Mouse (Mus musculus) embryonic fibroblast, embryonic 13.5 days (primary cell): ENCODE data around the gene Wdr59. TPM values are rescaled to one million over a fixed set of nuclear protein-coding genes. Genes with fewer than 3 reads are reported as not detected.

ENCODE experiments used
- H3K27ac ChIP-seq: 2 replicates; pipeline ENCODE4 v1.5.1; 2012; ENCODE audit warnings: low read length, control low read depth, inconsistent platforms; ENCODE audit not compliant: insufficient read depth
- H3K4me1 ChIP-seq: 2 replicates; pipeline ENCODE4 v1.6.1; 2011; ENCODE audit warnings: low read length; ENCODE audit not compliant: control insufficient read depth, insufficient read depth
- H3K4me3 ChIP-seq: 2 replicates; pipeline ENCODE4 v1.5.1; 2011; ENCODE audit warnings: mild to moderate bottlenecking, control low read depth, low read length; ENCODE audit not compliant: insufficient read depth
- CTCF ChIP-seq: IDR thresholded peaks from 2 replicates; pipeline ENCODE4 v1.5.1; 2011; ENCODE audit warnings: mild to moderate bottlenecking, control low read depth, low read length, moderate library complexity, borderline replicate concordance; ENCODE audit not compliant: insufficient read depth
- POLR2A ChIP-seq: IDR thresholded peaks from 2 replicates; pipeline ENCODE4 v1.6.1; 2011; ENCODE audit warnings: low read depth, mild to moderate bottlenecking, control low read depth, low read length, moderate library complexity
- polyA plus RNA-seq: library from polyadenylated mRNA; stranded (reverse); fragments of >200 nt; gene quantifications from 2 replicates; pipeline ENCODE4 v1.2.4, GENCODE M21; 2011; ENCODE audit warnings: low read depth; ENCODE audit not compliant: missing spikeins, insufficient read length

Gene Wdr59
- 10.2 and 10.9 TPM in 2 replicates for polyA plus RNA-seq

DNA sequence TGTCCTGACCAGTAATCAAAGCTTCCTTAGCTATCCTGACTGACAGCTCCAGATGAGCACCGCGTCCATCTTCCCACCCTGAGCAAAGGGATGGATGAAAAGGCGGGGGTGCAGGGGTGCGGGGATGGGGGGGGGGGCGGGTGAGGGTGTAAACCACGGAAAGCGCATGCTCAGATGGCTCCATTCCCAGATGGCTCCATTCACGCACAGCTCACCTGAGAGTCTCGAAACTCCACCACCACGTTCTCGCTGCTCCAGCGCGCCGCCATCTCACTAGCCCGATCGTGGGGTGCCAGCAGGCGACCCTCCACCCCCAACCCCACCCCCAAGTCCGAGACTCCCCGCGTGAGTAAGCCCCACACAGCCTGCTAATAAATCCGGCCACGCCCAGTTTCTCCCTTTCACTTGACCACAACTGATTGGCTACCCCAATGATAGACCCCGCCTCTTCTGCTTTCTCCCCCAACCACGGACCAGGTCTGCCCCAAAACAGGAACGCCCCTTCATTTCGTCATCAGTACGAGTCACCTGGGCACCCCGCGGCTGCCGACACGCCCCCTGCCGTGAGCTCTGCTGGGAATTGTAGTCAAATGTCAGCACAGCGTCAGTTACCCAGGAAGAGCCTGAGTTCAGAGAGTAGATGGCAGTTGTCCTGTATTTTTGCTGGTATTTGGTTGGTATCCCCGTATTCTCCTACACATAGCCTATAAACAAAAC is at the start of gene Wdr59:
TSS of gene Wdr59 (minus strand) at position 380 of the 717 bp plus-strand sequence.
- TF ChIP-seq CTCF (no peak), POLR2A (peak; percentile 59)
- Histone ChIP-seq H3K27ac (no peak within 1 kb of the TSS), H3K4me1 (no peaks in the 10 kb centered on the region), H3K4me3 (peak within 1 kb of the TSS; percentile 97)

DNA sequence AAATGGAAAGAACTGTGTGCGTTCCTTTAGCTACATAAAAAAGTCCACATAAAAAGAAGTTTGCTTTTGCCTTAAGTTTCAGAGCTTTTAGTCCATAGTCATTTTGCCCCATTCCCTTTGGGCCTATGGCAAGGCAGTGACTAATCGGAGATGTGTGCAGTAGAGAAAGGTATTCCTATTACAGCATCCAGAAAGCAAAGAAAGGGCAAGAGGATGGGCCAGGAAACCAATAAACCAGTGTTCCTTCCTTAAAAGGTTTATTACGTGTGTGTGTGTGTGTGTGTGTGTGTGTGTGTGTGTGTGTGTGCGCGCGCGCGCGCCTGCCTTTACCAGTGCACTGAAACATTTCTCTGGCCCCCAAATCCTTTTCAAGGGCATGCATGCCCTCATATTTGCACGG is 49.8 kb upstream of the Wdr59 start:
- TF ChIP-seq CTCF (no peak), POLR2A (no peak)
- peak overlapping the region; percentile 32; the same call in 1 of the 2 replicates for H3K27ac ChIP-seq
- no peak overlapping the region for H3K4me3 ChIP-seq
- peaks cover 2% of the 10 kb centered on the region; the same call in 1 of the 2 replicates for H3K4me1 ChIP-seq

DNA sequence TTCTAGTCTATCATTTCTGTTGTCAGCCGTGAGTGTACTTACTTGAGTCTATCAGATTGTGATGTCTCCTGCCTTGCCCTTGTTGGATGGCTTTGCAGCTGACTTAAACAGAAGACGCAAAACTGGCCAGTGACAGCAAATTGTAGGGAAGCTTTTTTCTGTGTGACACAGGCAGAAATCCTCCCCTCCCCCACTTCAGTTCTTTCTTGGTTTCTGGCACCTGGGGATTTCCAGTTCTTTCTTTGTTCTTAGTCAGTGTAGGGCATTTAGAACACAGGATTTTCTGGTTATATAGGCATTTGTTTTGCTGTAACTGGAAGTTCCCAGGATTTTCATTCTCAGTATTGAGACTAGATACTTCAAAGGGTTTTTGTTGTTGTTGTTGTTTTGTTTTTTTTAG is 48.5 kb upstream of the Wdr59 start:
- Histone ChIP-seq H3K27ac (no peak overlapping the region), H3K4me3 (no peak overlapping the region), H3K4me1 (peaks cover 2% of the 10 kb centered on the region; the same call in 1 of the 2 replicates)
- TF ChIP-seq CTCF: no peak
- TF ChIP-seq POLR2A: no peak

DNA sequence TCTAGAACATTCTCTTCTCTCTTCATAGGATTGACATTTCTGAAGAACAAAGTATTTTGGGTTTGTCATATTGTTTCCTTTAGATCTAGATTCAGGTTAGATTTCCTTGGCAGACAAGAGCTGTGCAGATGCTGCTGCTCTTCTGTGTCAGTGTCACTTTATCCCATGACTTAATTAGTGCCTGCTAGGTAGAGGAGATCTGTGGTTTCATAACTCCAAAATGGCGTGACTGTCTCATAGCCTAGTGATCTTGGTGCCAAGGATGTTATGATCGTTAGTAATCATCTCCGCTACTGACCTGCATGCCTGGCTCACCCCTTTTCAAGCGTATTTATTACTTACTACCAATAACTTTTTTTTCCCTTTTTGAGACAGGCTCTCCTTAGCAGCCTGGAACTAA is 48.0 kb upstream of the Wdr59 start:
- Histone ChIP-seq H3K4me1 (peaks cover 2% of the 10 kb centered on the region), H3K4me3 (no peak overlapping the region), H3K27ac (no peak overlapping the region)
- TF ChIP-seq CTCF (no peak), POLR2A (no peak)

DNA sequence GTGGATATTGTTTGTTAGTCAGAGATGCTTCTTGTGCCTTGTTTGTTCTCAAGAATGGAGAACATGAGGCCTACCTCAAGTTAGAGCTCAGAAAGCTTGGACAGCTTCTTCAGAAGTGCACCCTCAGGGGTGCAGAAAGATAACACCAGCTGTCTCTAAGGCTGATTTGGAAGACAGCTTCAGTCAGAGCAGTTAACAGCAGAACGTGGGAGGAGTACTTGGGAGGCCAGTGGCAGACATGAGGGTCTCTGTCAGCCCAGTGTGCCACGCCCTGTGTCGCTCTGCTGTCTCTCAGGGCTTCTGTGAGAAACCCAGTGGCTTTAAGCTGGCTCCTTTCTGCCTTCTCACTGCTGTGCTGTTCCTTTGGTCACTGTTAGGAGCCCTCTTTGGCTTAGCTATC is 46.1 kb upstream of the Wdr59 start:
- H3K27ac ChIP-seq: no peak overlapping the region
- H3K4me1 ChIP-seq: peaks cover 2% of the 10 kb centered on the region
- TF ChIP-seq CTCF (no peak), POLR2A (no peak)
- H3K4me3 ChIP-seq: no peak overlapping the region

DNA sequence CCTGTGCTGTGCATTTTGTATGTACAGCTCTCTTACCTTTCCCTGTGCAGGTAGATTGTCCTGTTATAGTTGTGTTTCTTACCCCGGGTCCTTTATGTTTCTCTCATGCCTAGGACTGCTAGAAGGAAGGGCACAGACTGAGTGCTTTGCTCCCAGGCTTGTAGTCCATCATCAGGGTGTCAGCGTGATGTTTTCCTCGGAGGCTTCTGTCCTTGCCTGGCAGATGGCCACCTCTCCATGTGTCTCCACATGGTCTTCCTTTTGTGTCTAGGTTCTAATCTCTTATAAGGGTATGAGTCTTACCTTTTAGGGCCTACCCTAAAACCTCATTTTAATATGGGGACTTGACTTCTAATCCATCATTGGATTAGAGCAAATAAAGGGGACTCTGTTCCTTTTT is 45.7 kb upstream of the Wdr59 start:
- no peak for TF ChIP-seq POLR2A
- no peak for TF ChIP-seq CTCF
- Histone ChIP-seq H3K4me3 (no peak overlapping the region), H3K4me1 (peaks cover 2% of the 10 kb centered on the region), H3K27ac (no peak overlapping the region)

DNA sequence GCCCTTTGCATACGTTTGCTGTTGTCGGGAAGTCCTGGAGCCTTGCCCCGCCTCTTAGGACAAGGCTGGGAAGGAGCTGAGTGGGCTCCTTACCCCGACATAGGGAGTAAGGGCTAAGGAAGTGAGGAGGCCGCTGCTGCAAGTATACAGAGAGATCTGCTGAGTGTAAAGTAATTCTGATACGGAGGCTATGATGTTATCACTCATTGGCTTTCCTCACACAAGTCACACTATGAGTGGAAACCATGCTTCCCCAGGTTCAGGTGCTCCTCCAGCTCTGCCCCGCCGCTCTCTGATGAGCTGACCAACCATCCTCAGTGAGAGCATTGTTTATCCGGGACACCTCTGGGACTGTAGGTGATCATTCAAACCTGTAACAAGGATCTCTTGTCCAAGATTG is 44.4 kb upstream of the Wdr59 start:
- peaks cover 2% of the 10 kb centered on the region for H3K4me1 ChIP-seq
- TF ChIP-seq POLR2A (no peak), CTCF (no peak)
- H3K27ac ChIP-seq: no peak overlapping the region
- H3K4me3 ChIP-seq: no peak overlapping the region

DNA sequence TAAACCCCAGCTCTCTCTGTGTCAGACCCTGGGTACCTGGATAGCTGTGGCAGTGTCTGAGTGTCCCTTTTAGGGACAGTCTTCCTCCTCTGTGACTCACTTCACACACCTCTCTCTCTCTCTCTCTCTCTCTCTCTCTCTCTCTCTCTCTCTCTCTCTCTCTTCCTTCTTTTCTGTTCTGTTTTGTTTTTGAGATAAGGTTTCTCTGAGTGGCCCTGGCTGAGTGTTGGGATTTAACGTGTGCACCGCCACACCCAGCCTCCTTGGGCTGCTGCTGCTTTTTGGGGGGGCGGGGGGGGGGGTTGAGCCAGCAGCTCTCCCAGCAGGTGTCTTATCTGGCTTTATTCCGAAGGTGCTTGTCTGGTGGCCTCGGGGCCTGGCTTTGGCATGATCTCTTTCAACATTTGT is 43.9 kb upstream of the Wdr59 start:
- Histone ChIP-seq H3K4me3 (no peak overlapping the region), H3K27ac (no peak overlapping the region), H3K4me1 (peaks cover 2% of the 10 kb centered on the region)
- TF ChIP-seq CTCF: no peak
- TF ChIP-seq POLR2A: no peak

DNA sequence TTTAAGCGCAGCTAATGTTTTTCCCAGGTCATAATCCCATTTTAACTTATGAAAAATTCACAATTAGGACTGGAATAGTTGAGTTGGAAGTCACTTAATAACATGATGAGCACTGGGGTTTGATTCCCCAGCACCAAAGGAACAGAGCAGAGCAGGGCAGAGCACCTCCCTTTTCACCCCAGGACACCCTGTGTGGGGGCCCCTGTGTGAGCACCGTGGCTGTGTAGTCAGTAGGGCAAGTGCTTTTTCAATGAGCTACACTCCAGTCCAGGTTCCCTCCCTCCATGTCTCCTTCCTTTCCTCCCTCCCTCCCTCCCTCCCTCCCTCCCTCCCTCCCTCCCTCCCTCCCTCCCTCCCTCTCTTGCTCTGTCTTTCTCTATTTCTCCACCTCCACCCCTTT is 42.2 kb upstream of the Wdr59 start:
- Histone ChIP-seq H3K4me1 (peaks cover 2% of the 10 kb centered on the region; the same call in 1 of the 2 replicates), H3K27ac (no peak overlapping the region), H3K4me3 (no peak overlapping the region)
- no peak for TF ChIP-seq CTCF
- no peak for TF ChIP-seq POLR2A

DNA sequence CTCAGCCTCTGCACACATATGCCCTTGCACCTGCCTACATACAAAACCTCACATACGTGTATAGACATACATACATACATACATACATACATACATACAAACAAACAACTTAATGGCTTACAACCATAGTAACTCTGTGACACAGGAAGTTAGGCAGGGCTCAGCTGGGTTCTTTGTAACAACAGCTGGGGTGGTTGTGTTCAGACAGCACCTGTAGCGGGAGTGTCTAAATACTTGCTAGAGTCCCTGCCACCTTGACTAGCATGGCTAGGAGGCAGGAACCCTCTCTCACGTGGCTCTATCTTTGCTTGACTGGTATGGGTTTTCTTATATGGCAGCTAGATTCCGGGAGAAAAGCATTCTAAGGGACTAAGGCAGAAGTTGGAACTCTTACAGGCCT is 41.8 kb upstream of the Wdr59 start:
- Histone ChIP-seq H3K4me3 (no peak overlapping the region), H3K4me1 (peaks cover 5% of the 10 kb centered on the region; the same call in 1 of the 2 replicates), H3K27ac (no peak overlapping the region)
- TF ChIP-seq POLR2A (no peak), CTCF (no peak)
